Mouse (Mus musculus) layer of hippocampus, adult 2 months (tissue): Measurements from ENCODE around the gene Adarb1. TPM values are rescaled to one million over a fixed set of nuclear protein-coding genes. Genes with fewer than 3 reads are reported as not detected.

Source experiments
- DNase-seq, 2 experiments: peaks; one replicate each; pipeline ENCODE4 v3.0.0; 2022; ENCODE audit warnings: low spot score in 2 of 2
- H3K27ac ChIP-seq: fragments of 200-600 bp; 2 replicates; pipeline ENCODE4 v1.8.1; 2022
- H3K4me3 ChIP-seq: fragments of 200-600 bp; 2 replicates; pipeline ENCODE4 v1.8.1; 2022; ENCODE audit warnings: mild to moderate bottlenecking
- CTCF ChIP-seq: fragments of 200-600 bp; conservative IDR thresholded peaks from 2 replicates; pipeline ENCODE4 v1.8.1; 2022; ENCODE audit warnings: antibody characterized with exemption, mild to moderate bottlenecking, moderate library complexity
- total RNA-seq, 2 experiments: library from RNA; stranded (reverse); gene quantifications; 2 replicates each; pipeline ENCODE4 v1.2.3; 2021

The Adarb1 gene
- total RNA-seq, 2 experiments from 2014 or later = 110 to 120 TPM

DNA sequence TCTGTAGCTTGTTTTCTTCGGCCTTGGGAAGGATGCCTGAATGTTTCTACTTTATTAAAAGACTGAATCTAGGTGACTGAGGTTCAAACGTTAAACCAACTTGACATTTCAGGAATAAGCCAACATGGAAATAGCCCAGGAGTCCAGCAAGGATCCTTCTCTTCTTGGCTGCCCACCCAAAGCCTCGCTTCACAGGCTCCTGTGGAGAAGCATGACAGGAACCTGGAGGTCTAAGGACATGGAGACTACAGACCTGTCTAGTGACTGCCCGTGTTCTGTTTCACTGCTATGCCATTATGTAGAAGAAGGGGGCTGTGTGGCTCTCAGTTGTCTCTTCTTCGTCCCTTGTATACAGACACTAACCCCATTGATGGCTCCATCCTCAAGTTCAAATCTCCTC is 11.9 kb upstream of the Adarb1 start:
- Histone ChIP-seq H3K4me3 (no peak overlapping the region), H3K27ac (no peak overlapping the region)
- no peak for DNase-seq
- TF ChIP-seq CTCF = no peak

- Histone ChIP-seq H3K27ac (0 out of 2 replicates have a peak overlapping the region, but pooled peaks have one; percentile 14), H3K4me3 (no peak overlapping the region)
- no peak for DNase-seq
- TF ChIP-seq CTCF = no peak
These were observed 9.5 kb upstream of the Adarb1 start for GRCm38 (mm10) chr10:77427610-77428009.

- DNase-seq = no peak
- Histone ChIP-seq H3K4me3 (no peak overlapping the region), H3K27ac (no peak overlapping the region)
- no peak for TF ChIP-seq CTCF
These were observed 2.1 kb upstream of the Adarb1 start for GRCm38 (mm10) chr10:77420190-77420589.

DNA sequence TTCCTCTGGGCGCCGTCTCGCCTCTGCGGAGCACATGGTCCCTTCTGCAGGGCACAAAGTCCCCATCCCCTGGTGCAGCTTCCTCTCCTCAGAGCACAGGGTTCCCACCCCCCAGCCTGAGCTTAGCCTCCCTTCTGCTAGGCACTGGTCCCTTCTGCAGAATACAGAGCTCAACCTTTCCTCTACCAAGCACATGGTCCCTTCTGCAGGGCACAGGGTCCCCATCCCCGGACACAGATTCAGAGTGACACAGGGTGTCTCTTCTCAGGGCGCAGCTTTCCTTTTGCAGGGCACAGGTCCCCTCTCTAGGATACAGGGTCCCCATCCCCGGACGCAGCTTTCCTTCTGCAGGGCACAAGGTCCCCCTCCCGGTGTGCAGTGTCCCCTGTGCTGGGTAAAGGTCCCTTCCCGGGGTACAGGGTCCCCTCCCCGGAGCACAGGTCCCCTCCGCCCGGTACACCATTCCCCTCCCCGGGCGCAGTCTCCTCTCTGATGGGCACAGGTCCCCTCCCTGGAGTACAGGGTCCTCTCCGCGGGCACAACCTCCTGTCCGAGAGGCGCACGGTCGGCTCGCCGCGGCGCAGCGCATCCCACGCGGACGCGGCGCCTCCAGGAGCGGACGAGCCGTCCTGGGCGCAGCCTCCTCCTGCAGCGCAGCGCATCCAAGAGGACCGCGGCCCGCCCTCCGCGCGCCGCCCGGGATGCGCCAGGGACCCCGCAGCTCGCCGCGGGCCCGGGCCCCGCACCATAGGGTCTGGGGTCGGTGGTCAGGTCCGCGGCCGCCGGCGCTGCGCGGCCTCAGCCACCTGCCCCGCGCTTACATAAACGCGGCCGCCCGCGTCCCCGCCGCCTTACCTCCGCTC is 599 bp downstream of the Adarb1 start:
- DNase-seq = no peak
- TF ChIP-seq CTCF = no peak
- H3K4me3 ChIP-seq = peak overlapping the region; percentile 60
- H3K27ac ChIP-seq = peak overlapping the region; percentile 88

DNA sequence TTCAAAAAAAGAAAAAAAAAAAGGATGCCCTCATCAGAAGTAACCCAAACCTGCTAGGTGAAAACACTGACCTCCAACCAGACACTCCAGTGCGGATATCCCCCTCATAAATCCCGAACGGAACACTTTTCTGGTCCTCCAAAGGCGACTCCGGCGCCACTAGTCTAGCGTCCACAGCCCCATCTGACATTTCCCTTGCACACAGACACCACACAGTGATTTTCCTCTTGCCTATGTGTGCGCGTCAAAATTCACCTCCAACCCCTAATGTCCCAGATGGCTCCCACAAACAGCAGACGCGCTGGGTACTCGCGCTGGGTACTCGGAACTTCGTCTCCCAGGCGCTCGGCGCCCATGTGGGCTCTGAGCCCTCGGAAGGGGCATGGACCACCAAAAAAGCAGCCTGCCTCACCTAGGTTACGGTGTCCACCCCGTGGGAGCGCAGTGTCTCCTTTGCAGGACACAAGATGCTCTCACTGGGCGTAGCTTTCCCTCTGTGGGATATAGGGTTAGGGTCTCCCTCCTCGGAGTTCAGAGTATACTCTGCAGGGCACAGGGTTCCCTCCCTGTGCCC is 1.3 kb downstream of the Adarb1 start:
- no peak for DNase-seq
- TF ChIP-seq CTCF = no peak
- Histone ChIP-seq H3K4me3 (peak overlapping the region; percentile 60), H3K27ac (peak overlapping the region; percentile 88)

GRCm38 (mm10) chr10:77415867-77416266 is 2.2 kb downstream of the Adarb1 start:
- TF ChIP-seq CTCF = no peak
- no peak for DNase-seq
- Histone ChIP-seq H3K27ac (no peak overlapping the region), H3K4me3 (no peak overlapping the region; the same call in 1 of the 2 replicates)

DNA sequence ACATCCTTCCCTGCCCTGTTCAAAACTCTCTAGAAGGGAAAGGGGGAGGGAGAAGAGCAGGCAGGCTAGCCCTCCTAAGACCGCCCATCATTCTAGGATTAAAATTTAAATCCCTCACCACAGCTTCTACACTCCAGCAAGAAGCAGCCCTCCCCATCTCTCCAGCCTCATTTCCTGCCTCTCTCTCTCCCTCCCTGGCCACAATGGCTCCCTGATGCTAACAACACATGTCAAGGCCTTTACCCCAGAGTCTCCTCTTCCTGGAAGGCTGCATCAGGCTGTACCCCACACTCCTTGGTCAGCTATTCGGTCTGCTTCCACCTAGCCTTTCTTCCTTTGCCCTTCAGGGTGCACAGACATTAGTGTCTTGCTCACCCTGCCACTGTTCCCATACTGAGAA is 4.3 kb downstream of the Adarb1 start:
- DNase-seq = no peak
- Histone ChIP-seq H3K27ac (no peak overlapping the region), H3K4me3 (no peak overlapping the region)
- TF ChIP-seq CTCF = no peak

- no peak overlapping the region for H3K27ac ChIP-seq
- no peak for TF ChIP-seq CTCF
- H3K4me3 ChIP-seq = no peak overlapping the region
- DNase-seq = no peak
These were observed 8.9 kb downstream of the Adarb1 start for GRCm38 (mm10) chr10:77409154-77409553.

DNA sequence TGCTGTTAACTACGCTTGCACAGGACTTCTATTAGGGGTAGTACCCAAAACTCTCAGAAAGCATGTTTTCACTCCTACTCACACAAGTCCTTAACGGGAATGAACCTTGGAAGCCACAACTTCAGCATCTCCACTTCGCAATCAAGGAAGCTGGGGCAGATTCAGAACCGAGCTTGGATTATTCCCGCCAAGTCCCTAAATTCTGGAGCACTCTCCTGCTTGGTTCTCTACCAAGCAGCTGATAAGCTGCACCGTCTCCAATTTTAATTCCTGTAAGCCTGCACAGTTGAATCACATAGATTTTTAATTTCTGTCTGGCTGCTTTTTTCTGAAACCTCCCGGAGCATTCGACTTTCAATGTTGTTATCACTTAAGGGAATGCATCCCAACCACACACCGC is 9.8 kb downstream of the Adarb1 start:
- Histone ChIP-seq H3K27ac (no peak overlapping the region), H3K4me3 (no peak overlapping the region)
- TF ChIP-seq CTCF = no peak
- no peak for DNase-seq

GRCm38 (mm10) chr10:77406486-77406885 is 11.6 kb downstream of the Adarb1 start:
- TF ChIP-seq CTCF = no peak
- DNase-seq = no peak
- no peak overlapping the region for H3K4me3 ChIP-seq
- H3K27ac ChIP-seq = no peak overlapping the region

GRCm38 (mm10) chr10:77402463-77402862 is 15.6 kb downstream of the Adarb1 start:
- Histone ChIP-seq H3K27ac (no peak overlapping the region), H3K4me3 (no peak overlapping the region)
- TF ChIP-seq CTCF = no peak
- DNase-seq = no peak

- no peak for DNase-seq
- no peak for TF ChIP-seq CTCF
These were observed 17.0 kb downstream of the Adarb1 start for GRCm38 (mm10) chr10:77401039-77401438.

GRCm38 (mm10) chr10:77399938-77400337 is 18.1 kb downstream of the Adarb1 start:
- H3K27ac ChIP-seq = peak overlapping the region; percentile 53; the same call in 1 of the 2 replicates
- TF ChIP-seq CTCF = no peak
- no peak for DNase-seq
- no peak overlapping the region for H3K4me3 ChIP-seq

More at GRCm38 (mm10) chr10:77401039-77401438, 17.0 kb downstream of the Adarb1 start:
- H3K4me3 ChIP-seq = no peak overlapping the region
- H3K27ac ChIP-seq = no peak overlapping the region

- Histone ChIP-seq H3K27ac (peak overlapping the region; percentile 23; the same call in 1 of the 2 replicates), H3K4me3 (no peak overlapping the region)
- TF ChIP-seq CTCF = no peak
- no peak for DNase-seq
These were observed 20.0 kb downstream of the Adarb1 start for GRCm38 (mm10) chr10:77398082-77398481.
